Mouse (Mus musculus): ENCODE data around the gene Hoxb4.

GRCm38 (mm10) chr11:96290705-96291355 is 27.2 kb upstream of the Hoxb4 start:
- TF ChIP-seq CTCF (conservative IDR thresholded peaks at IDR 0.05 in 1 of 2, IDR thresholded peaks at IDR 0.05 in 1 of 2; ENCODE audit: low read depth in 2 of 2, low read length in 2 of 2) = no peak
- TF ChIP-seq HCFC1 (IDR thresholded peaks at IDR 0.05; ENCODE audit: low read depth, low read length) = no peak
- no peak for TF ChIP-seq POLR2A (IDR thresholded peaks at IDR 0.05; ENCODE audit: low read depth, low read length)
- TF ChIP-seq USF1 (IDR thresholded peaks at IDR 0.05; ENCODE audit: low read depth, low read length) = no peak
- no peak for TF ChIP-seq E2F4 (IDR thresholded peaks at IDR 0.05; ENCODE audit: insufficient replicate concordance, low read depth, low read length)
- no peak for TF ChIP-seq KAT2A (IDR thresholded peaks at IDR 0.05; ENCODE audit: insufficient replicate concordance, low read length)
- TF ChIP-seq MEF2A (IDR thresholded peaks at IDR 0.05; ENCODE audit: borderline replicate concordance, low read depth, low read length) = no peak
- no peak for TF ChIP-seq SIN3A (IDR thresholded peaks at IDR 0.05; ENCODE audit: low read length)
- TF ChIP-seq NELFE (IDR thresholded peaks at IDR 0.05; ENCODE audit: low read depth, low read length) = no peak
- no peak for TF ChIP-seq ZNF384 (IDR thresholded peaks at IDR 0.05; ENCODE audit: low read depth, low read length)
- TF ChIP-seq RAD21 (IDR thresholded peaks at IDR 0.05; ENCODE audit: low read depth, low read length) = no peak
- TF ChIP-seq RCOR1 (conservative IDR thresholded peaks at IDR 0.05; ENCODE audit: low read depth, low read length) = no peak
- no peak for TF ChIP-seq USF2 (conservative IDR thresholded peaks at IDR 0.05; ENCODE audit: low read depth, low read length)
